11 mouse cellular contexts compared by ENCODE assay signal in the genomic region with DNA sequence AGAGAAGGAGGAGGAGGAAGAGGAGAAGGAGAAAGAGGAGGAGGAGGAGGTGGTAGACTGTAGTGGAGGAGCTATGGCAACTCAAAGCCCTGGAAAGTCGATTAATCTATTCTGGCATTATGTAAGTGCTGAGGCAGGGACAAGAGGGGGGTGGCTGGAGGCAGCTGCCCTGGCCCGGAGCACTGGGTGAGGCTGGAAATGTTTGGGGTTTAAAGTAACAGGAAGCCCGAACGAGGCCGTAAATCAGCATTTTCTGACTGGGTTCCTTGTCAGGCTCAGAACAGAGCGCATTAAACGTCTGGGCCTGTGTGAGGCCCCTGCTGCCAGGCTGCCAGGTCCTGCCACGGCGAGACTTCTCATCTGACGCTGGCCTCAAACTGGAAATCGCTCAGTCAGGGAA.
DNase-seq lines count a peak whose midpoint lies in the region; ATAC-seq and TF ChIP-seq lines count a peak whose summit lies in the region.
"Had no signal": no experiment of that assay in that cellular context is flagged by ENCODE, and none has a peak within 500 bp of the region (broad histone marks: within the 10 kb centered on the region; RNA-seq: fewer than 3 reads in every experiment).

No protein-coding gene starts in this region.

- intact Hi-C loops in gastrocnemius, postnatal 14 days (cut with DNase I; ENCODE audit: low total_unique reads) = no loop called here

- H3K36me3 ChIP-seq in stomach, embryonic 16.5 days (ENCODE audit: control insufficient read depth, insufficient read depth, low read length) = no peaks in the 10 kb centered on the region
- H3K36me3 ChIP-seq in stomach, postnatal 0 days (ENCODE audit: control insufficient read depth, insufficient read depth, low read length) = no peaks in the 10 kb centered on the region
- no peaks in the 10 kb centered on the region for H3K36me3 ChIP-seq in limb, embryonic 13.5 days
- H3K36me3 ChIP-seq in midbrain, embryonic 14.5 days (ENCODE audit: control insufficient read depth, insufficient read depth, low read length) = no peaks in the 10 kb centered on the region

- H3K4me3 ChIP-seq in stomach, embryonic 16.5 days (replicated peaks; ENCODE audit: low read length) = no peak overlapping the region
- no peak overlapping the region for H3K4me3 ChIP-seq in stomach, postnatal 0 days (ENCODE audit: low read depth, low read length)
- no peak overlapping the region for H3K4me3 ChIP-seq in limb, embryonic 13.5 days
- no peak overlapping the region for H3K4me3 ChIP-seq in midbrain, embryonic 14.5 days (replicated peaks; ENCODE audit: low read depth, low read length)
- H3K4me3 ChIP-seq: layer of hippocampus, adult 2 months had no signal

- H3K4me1 ChIP-seq in stomach, embryonic 16.5 days (ENCODE audit: control insufficient read depth, insufficient read depth, low read length) = peaks cover 10% of the 10 kb centered on the region; the same call in 1 of the 2 replicates
- no peaks in the 10 kb centered on the region for H3K4me1 ChIP-seq in stomach, postnatal 0 days (replicated peaks; ENCODE audit: control insufficient read depth, insufficient read depth)
- peaks cover 51% of the 10 kb centered on the region for H3K4me1 ChIP-seq in limb, embryonic 13.5 days
- H3K4me1 ChIP-seq in midbrain, embryonic 14.5 days (ENCODE audit: control insufficient read depth, insufficient read depth, low read length) = no peaks in the 10 kb centered on the region

- H3K9me3 ChIP-seq in stomach, embryonic 16.5 days (replicated peaks; ENCODE audit: control insufficient read depth, low read length) = no peaks in the 10 kb centered on the region
- no peaks in the 10 kb centered on the region for H3K9me3 ChIP-seq in stomach, postnatal 0 days (ENCODE audit: control insufficient read depth, low read length)
- H3K9me3 ChIP-seq in limb, embryonic 13.5 days = no peaks in the 10 kb centered on the region
- H3K9me3 ChIP-seq in midbrain, embryonic 14.5 days (ENCODE audit: control insufficient read depth, low read length) = no peaks in the 10 kb centered on the region

- TF ChIP-seq EP300 in stomach, postnatal 0 days (optimal IDR thresholded peaks at IDR 0.05) = no peak

- no peak overlapping the region for H3K27ac ChIP-seq in stomach, embryonic 16.5 days (ENCODE audit: low read length)
- H3K27ac ChIP-seq in stomach, postnatal 0 days (replicated peaks) = no peak overlapping the region
- peak overlapping the region; percentile 83 for H3K27ac ChIP-seq in limb, embryonic 13.5 days
- no peak overlapping the region for H3K27ac ChIP-seq in midbrain, embryonic 14.5 days (replicated peaks; ENCODE audit: low read depth, low read length)
- H3K27ac ChIP-seq: layer of hippocampus, adult 2 months had no signal

- 0 out of 2 replicates have a peak overlapping the region, but pooled peaks have one; percentile 26 for H3K9ac ChIP-seq in stomach, embryonic 16.5 days (ENCODE audit: low read length)
- no peak overlapping the region; the same call in 1 of the 2 replicates for H3K9ac ChIP-seq in stomach, postnatal 0 days (ENCODE audit: low read length)
- no peak overlapping the region for H3K9ac ChIP-seq in limb, embryonic 13.5 days
- no peak overlapping the region for H3K9ac ChIP-seq in midbrain, embryonic 14.5 days (replicated peaks; ENCODE audit: low read length)

- TF ChIP-seq CTCF in stomach, postnatal 0 days (IDR thresholded peaks at IDR 0.05; ENCODE audit: low read depth) = no peak

- H3K4me2 ChIP-seq in stomach, embryonic 16.5 days (ENCODE audit: low read depth, low read length) = no peak overlapping the region
- no peak overlapping the region; the same call in 1 of the 2 replicates for H3K4me2 ChIP-seq in stomach, postnatal 0 days (replicated peaks; ENCODE audit: low read depth)
- 0 out of 2 replicates have a peak overlapping the region, but pooled peaks have one; percentile 12 for H3K4me2 ChIP-seq in limb, embryonic 13.5 days (replicated peaks)
- H3K4me2 ChIP-seq in midbrain, embryonic 14.5 days (ENCODE audit: low read length) = no peak overlapping the region

- 20% methylated on average over 11 of the region's 11 CpGs for WGBS in stomach, embryonic 16.5 days
- WGBS in stomach, postnatal 0 days = 23% methylated on average over 11 of the region's 11 CpGs
- 8% methylated on average over 11 of the region's 11 CpGs for WGBS in limb, embryonic 13.5 days
- 66% methylated on average over 11 of the region's 11 CpGs for WGBS in midbrain, embryonic 14.5 days

- no peaks in the 10 kb centered on the region for H3K27me3 ChIP-seq in stomach, embryonic 16.5 days (ENCODE audit: control insufficient read depth, insufficient read depth, low read length)
- no peaks in the 10 kb centered on the region for H3K27me3 ChIP-seq in stomach, postnatal 0 days (ENCODE audit: control insufficient read depth, insufficient read depth, low read length)
- peaks cover 47% of the 10 kb centered on the region for H3K27me3 ChIP-seq in limb, embryonic 13.5 days
- no peaks in the 10 kb centered on the region for H3K27me3 ChIP-seq in midbrain, embryonic 14.5 days (ENCODE audit: control insufficient read depth, insufficient read depth, low read length)

- ATAC-seq in stomach, embryonic 16.5 days (ENCODE audit: insufficient read depth, low FRiP score) = no peak; the same call in 1 of the 2 replicates
- no peak for ATAC-seq in stomach, postnatal 0 days (ENCODE audit: low FRiP score, low TSS enrichment)
- peak; percentile 67 for ATAC-seq in limb, embryonic 13.5 days (ENCODE audit: low FRiP score, low read depth)
- ATAC-seq in midbrain, embryonic 14.5 days (ENCODE audit: low FRiP score, low TSS enrichment) = no peak
- ATAC-seq: activated CD4-positive, CD25-positive, alpha-beta regulatory T cell, adult 4 months had no signal

- peak; percentile 36 for DNase-seq in gastrocnemius, postnatal 14 days
- DNase-seq in gastrocnemius, postnatal 4 days (ENCODE audit: low spot score in 2 of 2) = no peak
- no peak for DNase-seq in stomach, postnatal 0 days (ENCODE audit: low spot score)
- no peak for DNase-seq in thymus, postnatal 4 days
- DNase-seq in midbrain, embryonic 14.5 days = no peak
- DNase-seq in cerebellum, adult 9-10 months = no peak
- DNase-seq: cerebellum, postnatal 36 days had no signal
